Mouse (Mus musculus) forebrain, postnatal 0 days (tissue): ENCODE measurements around the gene Olfr888. TPM values are rescaled to one million over a fixed set of nuclear protein-coding genes. Genes with fewer than 3 reads are reported as not detected.

Source experiments
- ATAC-seq: fragments of 200-750 bp; cut with Nextera tagmentation; 2 replicates; pipeline ENCODE4 v1.8.0; 2017; ENCODE audit warnings: mild to moderate bottlenecking, moderate library complexity
- DNase-seq: peaks from one replicate; pipeline ENCODE4 v3.0.0-alpha.2; 2015
- H3K27ac ChIP-seq: fragments of 300-500 bp; sonication (generic); 2 replicates; pipeline ENCODE4 v1.5.1; 2014; ENCODE audit warnings: low read depth, mild to moderate bottlenecking, antibody characterized with exemption, low read length, moderate library complexity, mixed read lengths
- H3K27me3 ChIP-seq: fragments of 300-500 bp; sonication (generic); 2 replicates; pipeline ENCODE4 v1.6.1; 2014; ENCODE audit warnings: mild to moderate bottlenecking, low read length, mixed read lengths; ENCODE audit not compliant: insufficient read depth
- H3K36me3 ChIP-seq: fragments of 300-500 bp; sonication (generic); 2 replicates; pipeline ENCODE4 v1.6.1; 2014; ENCODE audit warnings: mild to moderate bottlenecking, moderate library complexity; ENCODE audit not compliant: insufficient read depth
- H3K4me1 ChIP-seq: fragments of 300-500 bp; sonication (generic); 2 replicates; pipeline ENCODE4 v1.6.1; 2014; ENCODE audit warnings: antibody characterized with exemption; ENCODE audit not compliant: insufficient read depth
- H3K4me2 ChIP-seq: fragments of 300-500 bp; sonication (generic); 2 replicates; pipeline ENCODE4 v1.6.1; 2014; ENCODE audit warnings: low read depth, mild to moderate bottlenecking, moderate library complexity
- H3K4me3 ChIP-seq: fragments of 300-500 bp; sonication (generic); 2 replicates; pipeline ENCODE4 v1.5.1; 2014; ENCODE audit warnings: low read depth, low read length, mixed read lengths
- H3K9ac ChIP-seq: fragments of 300-500 bp; sonication (generic); 2 replicates; pipeline ENCODE4 v1.6.1; 2014; ENCODE audit warnings: mild to moderate bottlenecking
- H3K9me3 ChIP-seq: fragments of 300-500 bp; sonication (generic); 2 replicates; pipeline ENCODE4 v1.6.1; 2016; ENCODE audit warnings: low read length
- CTCF ChIP-seq: sonication (generic); IDR thresholded peaks from 2 replicates; pipeline ENCODE4 v1.5.1; 2016; ENCODE audit warnings: antibody characterized with exemption, control low read depth, low read depth
- WGBS: fragments of 180-500 bp; shearing (Covaris S2); extraction: QIAGEN DNeasy Blood & Tissue Kit; methylation state at CpG from one replicate; pipeline ENCODE4 v1.1.7; 2014; 5-methylcytosine and 5-hydroxymethylcytosine counted together
- polyA plus RNA-seq: library from polyadenylated mRNA; unstranded; fragments of >200 nt; fragmentation: Nextera tagmentation; extraction: Ambion mirVana; gene quantifications from 2 replicates; pipeline ENCODE4 v1.2.1, GENCODE M21; 2015
- total RNA-seq: library from RNA; depleted of rRNA; stranded (reverse); fragments of >200 nt; gene quantifications from 2 replicates; pipeline ENCODE4 v1.2.3, GENCODE M21; 2014; rRNA removed

The Olfr888 gene
- not detected in 2 replicates for total RNA-seq
- not detected in 2 replicates for polyA plus RNA-seq

DNA sequence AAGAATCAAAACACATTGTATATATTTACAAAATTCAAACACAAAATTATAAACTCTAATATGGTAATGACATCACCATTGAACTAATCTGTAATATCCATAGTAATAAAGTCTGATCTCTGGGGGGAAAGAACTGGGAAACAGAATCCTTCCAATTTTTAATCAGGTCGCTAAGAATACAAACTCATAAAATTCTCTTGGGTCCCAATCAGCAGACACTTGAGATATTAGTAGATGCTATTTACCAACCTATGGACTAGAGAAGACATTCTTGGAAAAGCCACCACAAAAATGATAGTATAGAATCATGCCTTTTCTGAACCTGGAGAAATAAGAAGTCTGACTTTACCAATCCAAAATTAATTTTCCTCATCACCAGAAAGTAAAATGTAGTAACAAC lies at the start of gene Olfr888:
Olfr888 (plus strand) TSS at position 301 of the 400 bp plus-strand sequence.
- H3K4me2 ChIP-seq: no peak within 1 kb of the TSS

DNA sequence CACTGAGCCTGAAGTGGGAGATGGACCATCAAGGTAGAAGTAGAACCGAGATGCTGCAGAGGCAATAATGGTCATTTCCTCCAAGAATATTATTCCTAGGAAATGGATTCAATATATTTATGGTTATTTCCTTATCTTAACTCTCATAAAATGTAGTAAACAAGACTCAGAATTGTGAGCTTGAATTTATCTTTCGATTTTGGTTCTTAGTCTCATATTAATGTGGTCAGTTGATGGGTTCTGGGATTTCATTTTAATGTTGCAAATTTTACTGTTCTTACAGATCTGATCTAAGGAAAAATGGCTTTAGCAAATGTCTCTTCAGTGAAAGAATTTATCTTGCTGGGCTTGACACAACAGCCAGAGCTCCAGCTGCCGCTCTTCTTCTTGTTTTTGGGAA lies 46.9 kb upstream of the Olfr888 start, which contains the start of gene Olfr885:
Olfr885 (plus strand) TSS at position 301 of the 400 bp plus-strand sequence.
- no peak within 1 kb of the TSS for H3K4me2 ChIP-seq
- H3K9me3 ChIP-seq: no peaks in the 10 kb centered on the region
- no peaks in the 10 kb centered on the region for H3K4me1 ChIP-seq
- no peak for ATAC-seq
- no peak within 1 kb of the TSS for H3K27ac ChIP-seq
- no peak within 1 kb of the TSS for H3K9ac ChIP-seq
- no peak for TF ChIP-seq CTCF
- DNase-seq: no peak
- no peaks in the 10 kb centered on the region for H3K27me3 ChIP-seq
- H3K36me3 ChIP-seq: no peaks in the 10 kb centered on the region
- H3K4me3 ChIP-seq: no peak within 1 kb of the TSS
- 90% methylated on average over 3 of the region's 3 CpGs for WGBS

More for the DNA sequence above, at the start of gene Olfr888:
- TF ChIP-seq CTCF: no peak
- no peaks in the 10 kb centered on the region for H3K4me1 ChIP-seq
- H3K4me3 ChIP-seq: no peak within 1 kb of the TSS
- 82% methylated on average over 1 of the region's 1 CpGs for WGBS
- no peaks in the 10 kb centered on the region for H3K27me3 ChIP-seq
- no peak for ATAC-seq
- H3K36me3 ChIP-seq: no peaks in the 10 kb centered on the region
- H3K27ac ChIP-seq: no peak within 1 kb of the TSS
- no peak for DNase-seq
- H3K9me3 ChIP-seq: no peaks in the 10 kb centered on the region
- no peak within 1 kb of the TSS for H3K9ac ChIP-seq

DNA sequence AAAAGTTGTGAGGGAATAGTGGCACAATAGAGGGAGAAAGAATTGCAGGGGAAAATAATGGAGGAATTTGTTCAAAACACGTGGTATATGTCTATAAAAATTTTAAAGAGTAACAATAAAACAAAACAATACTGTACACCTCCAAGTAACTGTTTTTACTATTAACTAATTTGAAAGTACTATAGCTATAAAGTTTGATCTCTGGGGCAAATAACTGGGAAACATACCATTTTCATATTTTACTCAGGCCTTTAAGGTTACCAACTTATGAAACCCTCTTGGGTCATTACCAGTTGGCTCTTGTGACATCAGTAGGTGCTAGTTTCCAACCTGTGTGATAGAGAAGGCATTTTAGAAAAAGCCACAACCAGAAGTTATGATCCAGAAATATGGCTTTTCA lies 24.2 kb upstream of the Olfr888 start, which contains the start of gene Olfr887:
Olfr887 (plus strand) TSS at position 301 of the 400 bp plus-strand sequence.
- 61% methylated on average over 1 of the region's 1 CpGs for WGBS
- H3K9me3 ChIP-seq: no peaks in the 10 kb centered on the region
- H3K36me3 ChIP-seq: no peaks in the 10 kb centered on the region
- H3K27ac ChIP-seq: no peak within 1 kb of the TSS
- no peak for TF ChIP-seq CTCF
- DNase-seq: no peak
- H3K27me3 ChIP-seq: no peaks in the 10 kb centered on the region
- no peaks in the 10 kb centered on the region for H3K4me1 ChIP-seq
- H3K4me3 ChIP-seq: no peak within 1 kb of the TSS
- no peak within 1 kb of the TSS for H3K4me2 ChIP-seq
- no peak for ATAC-seq
- no peak within 1 kb of the TSS for H3K9ac ChIP-seq

DNA sequence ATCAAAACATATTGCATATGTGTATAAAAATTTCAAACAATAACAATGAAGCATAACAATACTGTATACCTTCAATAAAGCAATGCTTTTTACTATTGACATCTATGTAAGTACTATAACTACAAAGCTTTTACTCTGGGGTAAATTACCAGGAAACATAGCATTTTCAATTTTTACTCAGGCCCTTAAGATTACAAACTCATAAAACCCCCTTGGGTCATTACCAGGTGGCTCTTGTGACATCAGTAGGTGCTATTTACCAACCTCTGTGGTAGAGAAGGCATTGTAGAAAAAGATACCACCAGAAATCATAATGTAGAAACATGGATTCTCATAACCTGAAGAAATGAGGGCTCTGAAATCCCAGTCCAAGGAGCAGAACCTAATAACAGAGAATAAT lies 7.0 kb downstream of the Olfr888 start, which contains the start of gene Olfr889:
Olfr889 (plus strand) TSS at position 301 of the 400 bp plus-strand sequence.
- Histone ChIP-seq H3K27ac (no peak within 1 kb of the TSS), H3K9me3 (no peaks in the 10 kb centered on the region), H3K4me3 (no peak within 1 kb of the TSS), H3K4me1 (no peaks in the 10 kb centered on the region), H3K9ac (no peak within 1 kb of the TSS), H3K4me2 (no peak within 1 kb of the TSS), H3K27me3 (no peaks in the 10 kb centered on the region), H3K36me3 (no peaks in the 10 kb centered on the region)
- no peak for TF ChIP-seq CTCF
- no peak for ATAC-seq
- DNase-seq: no peak

DNA sequence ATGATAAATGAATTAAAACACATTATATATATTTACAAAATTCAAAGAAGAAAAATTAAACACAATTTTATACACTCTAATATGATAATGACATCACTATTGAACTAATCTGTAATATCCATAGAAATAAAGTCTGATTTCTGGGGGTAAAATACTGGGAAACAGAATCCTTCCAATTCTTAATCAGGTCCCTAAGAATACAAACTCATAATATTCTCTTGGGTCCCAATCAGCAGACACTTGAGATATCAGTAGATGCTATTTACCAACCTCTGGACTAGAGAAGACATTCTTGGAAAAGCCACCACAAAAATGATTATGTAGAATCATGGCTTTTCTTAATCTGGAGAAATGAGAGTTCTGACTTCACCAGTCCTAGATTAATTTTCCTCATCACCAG lies 34.3 kb downstream of the Olfr888 start, which contains the start of gene Olfr890:
Olfr890 (plus strand) TSS at position 301 of the 400 bp plus-strand sequence.
- DNase-seq: no peak
- no peak for TF ChIP-seq CTCF
- no peaks in the 10 kb centered on the region for H3K4me1 ChIP-seq
- no peaks in the 10 kb centered on the region for H3K9me3 ChIP-seq
- H3K4me3 ChIP-seq: no peak within 1 kb of the TSS
- H3K27me3 ChIP-seq: no peaks in the 10 kb centered on the region
- no peak within 1 kb of the TSS for H3K27ac ChIP-seq
- H3K36me3 ChIP-seq: no peaks in the 10 kb centered on the region
- ATAC-seq: no peak
- no peak within 1 kb of the TSS for H3K4me2 ChIP-seq
- H3K9ac ChIP-seq: no peak within 1 kb of the TSS

Other genes starting within 250 kb of the Olfr888 start
- gene Olfr145, start 211.4 kb upstream of the Olfr888 start, total RNA-seq: not detected in 2 replicates
- not detected in 2 replicates for gene Olfr145, start 211.4 kb upstream of the Olfr888 start, polyA plus RNA-seq
- gene Olfr878, start 190.3 kb upstream of the Olfr888 start, total RNA-seq: not detected in 2 replicates
- not detected in 2 replicates for gene Olfr878, start 190.3 kb upstream of the Olfr888 start, polyA plus RNA-seq
- not detected in 2 replicates for gene Olfr881, start 116.3 kb upstream of the Olfr888 start, total RNA-seq
- not detected in 2 replicates for gene Olfr881, start 116.3 kb upstream of the Olfr888 start, polyA plus RNA-seq
- gene Olfr883, start 82.3 kb upstream of the Olfr888 start, total RNA-seq: not detected in 2 replicates
- gene Olfr883, start 82.3 kb upstream of the Olfr888 start, polyA plus RNA-seq: not detected in 2 replicates
- gene Olfr884, start 61.6 kb upstream of the Olfr888 start, total RNA-seq: not detected in 2 replicates
- not detected in 2 replicates for gene Olfr884, start 61.6 kb upstream of the Olfr888 start, polyA plus RNA-seq
- gene Olfr885, start 46.8 kb upstream of the Olfr888 start, total RNA-seq: not detected in 2 replicates
- gene Olfr885, start 46.8 kb upstream of the Olfr888 start, polyA plus RNA-seq: not detected in 2 replicates
- not detected in 2 replicates for gene Olfr887, start 24.1 kb upstream of the Olfr888 start, total RNA-seq
- gene Olfr887, start 24.1 kb upstream of the Olfr888 start, polyA plus RNA-seq: not detected in 2 replicates
- not detected in 2 replicates for gene Olfr889, start 7.1 kb downstream of the Olfr888 start, total RNA-seq
- gene Olfr889, start 7.1 kb downstream of the Olfr888 start, polyA plus RNA-seq: 0.02 and 0.04 TPM in 2 replicates
- not detected in 2 replicates for gene Olfr890, start 34.4 kb downstream of the Olfr888 start, total RNA-seq
- gene Olfr890, start 34.4 kb downstream of the Olfr888 start, polyA plus RNA-seq: not detected in 2 replicates
- gene Olfr891, start 72.7 kb downstream of the Olfr888 start, total RNA-seq: not detected in 2 replicates
- gene Olfr891, start 72.7 kb downstream of the Olfr888 start, polyA plus RNA-seq: not detected in 2 replicates
- not detected in 2 replicates for gene Olfr893, start 100.2 kb downstream of the Olfr888 start, total RNA-seq
- gene Olfr893, start 100.2 kb downstream of the Olfr888 start, polyA plus RNA-seq: not detected in 2 replicates
- not detected in 2 replicates for gene Olfr894, start 109.9 kb downstream of the Olfr888 start, total RNA-seq
- not detected in 2 replicates for gene Olfr894, start 109.9 kb downstream of the Olfr888 start, polyA plus RNA-seq
- not detected in 2 replicates for gene Olfr143, start 144.6 kb downstream of the Olfr888 start, total RNA-seq
- gene Olfr143, start 144.6 kb downstream of the Olfr888 start, polyA plus RNA-seq: not detected in 2 replicates
- gene Olfr895, start 159.7 kb downstream of the Olfr888 start, total RNA-seq: not detected in 2 replicates
- not detected in 2 replicates for gene Olfr895, start 159.7 kb downstream of the Olfr888 start, polyA plus RNA-seq
- gene Olfr896-ps1, start 183.0 kb downstream of the Olfr888 start, total RNA-seq: not detected in 2 replicates
- not detected in 2 replicates for gene Olfr896-ps1, start 183.0 kb downstream of the Olfr888 start, polyA plus RNA-seq
- not detected in 2 replicates for gene Olfr25, start 220.9 kb downstream of the Olfr888 start, total RNA-seq
- gene Olfr25, start 220.9 kb downstream of the Olfr888 start, polyA plus RNA-seq: not detected in 2 replicates
- not detected in 2 replicates for gene Olfr898, start 240.3 kb downstream of the Olfr888 start, total RNA-seq
- gene Olfr898, start 240.3 kb downstream of the Olfr888 start, polyA plus RNA-seq: not detected in 2 replicates